Mouse (Mus musculus) adipocyte (in vitro differentiated cells): ENCODE data around the gene Plch1.
A peak's percentile ranks its signal among the peaks of the same experiment; 100 is the strongest.

Source experiments
- DNase-seq: peaks from one replicate; pipeline ENCODE4 v3.0.0-alpha.2; 2016; ENCODE audit warnings: low spot score

Gene Plch1

GRCm38 (mm10) chr3:63852828-63853227 is 46.4 kb downstream of the Plch1 start:
- no peak for DNase-seq

GRCm38 (mm10) chr3:63851125-63851698 is 48.1 kb downstream of the Plch1 start:
- DNase-seq = no peak

- DNase-seq = no peak
Observed at GRCm38 (mm10) chr3:63849765-63850346, 49.4 kb downstream of the Plch1 start.

- no peak for DNase-seq
Observed at GRCm38 (mm10) chr3:63844141-63844540, 55.1 kb downstream of the Plch1 start.

GRCm38 (mm10) chr3:63842436-63842835 is 56.8 kb downstream of the Plch1 start:
- no peak for DNase-seq

GRCm38 (mm10) chr3:63837750-63838149 is 61.5 kb downstream of the Plch1 start:
- no peak for DNase-seq

- no peak for DNase-seq
Observed at GRCm38 (mm10) chr3:63836937-63837632, 62.2 kb downstream of the Plch1 start.

- DNase-seq = no peak
Observed at GRCm38 (mm10) chr3:63835816-63836215, 63.5 kb downstream of the Plch1 start.

- no peak for DNase-seq
Observed at GRCm38 (mm10) chr3:63823874-63824400, 75.3 kb downstream of the Plch1 start.

- DNase-seq = no peak
Observed at GRCm38 (mm10) chr3:63822631-63823030, 76.6 kb downstream of the Plch1 start.

GRCm38 (mm10) chr3:63815131-63815530 is 84.1 kb downstream of the Plch1 start:
- DNase-seq = peak; percentile 8

GRCm38 (mm10) chr3:63814203-63814602 is 85.1 kb downstream of the Plch1 start:
- no peak for DNase-seq

- no peak for DNase-seq
Observed at GRCm38 (mm10) chr3:63806906-63807305, 92.4 kb downstream of the Plch1 start.

- DNase-seq = no peak
Observed at GRCm38 (mm10) chr3:63805496-63805895, 93.8 kb downstream of the Plch1 start.

GRCm38 (mm10) chr3:63800685-63801084 is 98.6 kb downstream of the Plch1 start:
- no peak for DNase-seq

GRCm38 (mm10) chr3:63786805-63787365 is 112.4 kb downstream of the Plch1 start:
- no peak for DNase-seq

- DNase-seq = peak; percentile 8
Observed at GRCm38 (mm10) chr3:63772617-63773305, 126.5 kb downstream of the Plch1 start.

- no peak for DNase-seq
Observed at GRCm38 (mm10) chr3:63760821-63761220, 138.5 kb downstream of the Plch1 start.

- DNase-seq = no peak
Observed at GRCm38 (mm10) chr3:63740073-63740472, 159.2 kb downstream of the Plch1 start.

GRCm38 (mm10) chr3:63728325-63728724 is 170.9 kb downstream of the Plch1 start:
- DNase-seq = no peak

GRCm38 (mm10) chr3:63726667-63727342 is 172.5 kb downstream of the Plch1 start:
- no peak for DNase-seq

- no peak for DNase-seq
Observed at GRCm38 (mm10) chr3:63693694-63694093, 205.6 kb downstream of the Plch1 start.
